Mouse (Mus musculus): ENCODE results near the gene Fut2.
A peak's percentile ranks its signal among the peaks of the same experiment; 100 is the strongest.
"Not testable (repeated sequence)": the region's sequence is repeated elsewhere in the genome, so short reads cannot be mapped to it uniquely, and the experiment has no call there.

Fut2 gene

GRCm38 (mm10) chr7:45677627-45678295 is 11.6 kb upstream of the Fut2 start:
- DNase-seq, result no peak

- DNase-seq, result no peak
These were observed 2.7 kb upstream of the Fut2 start for GRCm38 (mm10) chr7:45668921-45669320.

- DNase-seq, result no peak
These were observed 1.6 kb upstream of the Fut2 start for GRCm38 (mm10) chr7:45667761-45668160.

- no peak for DNase-seq
These were observed 673 bp downstream of the Fut2 start for GRCm38 (mm10) chr7:45665303-45666138.

- DNase-seq, result not testable (repeated sequence)
These were observed 4.5 kb downstream of the Fut2 start for GRCm38 (mm10) chr7:45661702-45662101.

GRCm38 (mm10) chr7:45660746-45661478 is 5.3 kb downstream of the Fut2 start:
- no peak for DNase-seq

GRCm38 (mm10) chr7:45654424-45655047 is 11.7 kb downstream of the Fut2 start:
- DNase-seq, result no peak

- DNase-seq, result not testable (repeated sequence)
These were observed 15.7 kb downstream of the Fut2 start for GRCm38 (mm10) chr7:45650484-45650883.

- no peak for DNase-seq
These were observed 16.8 kb downstream of the Fut2 start for GRCm38 (mm10) chr7:45649351-45649750.

- DNase-seq, result no peak
These were observed 19.5 kb downstream of the Fut2 start for GRCm38 (mm10) chr7:45646671-45647070.

GRCm38 (mm10) chr7:45645591-45645971 is 20.6 kb downstream of the Fut2 start:
- DNase-seq, result no peak

GRCm38 (mm10) chr7:45644872-45645590 is 21.2 kb downstream of the Fut2 start:
- no peak for DNase-seq

GRCm38 (mm10) chr7:45644183-45644582 is 22.0 kb downstream of the Fut2 start:
- no peak for DNase-seq

GRCm38 (mm10) chr7:45643441-45644178 is 22.6 kb downstream of the Fut2 start:
- DNase-seq, result peak; percentile 91 to 93

- no peak for DNase-seq
These were observed 23.5 kb downstream of the Fut2 start for GRCm38 (mm10) chr7:45642503-45643255.

GRCm38 (mm10) chr7:45642083-45642482 is 24.1 kb downstream of the Fut2 start:
- no peak for DNase-seq

GRCm38 (mm10) chr7:45641391-45642040 is 24.7 kb downstream of the Fut2 start:
- peak; percentile 39 to 55 for DNase-seq

- DNase-seq, result peak; percentile 48 to 56
These were observed 25.8 kb downstream of the Fut2 start for GRCm38 (mm10) chr7:45640191-45640957.

- DNase-seq, result no peak
These were observed 26.6 kb downstream of the Fut2 start, which contains the start of gene Mamstr for GRCm38 (mm10) chr7:45639561-45640027. Gene Mamstr (plus strand): TSS chr7:45639977.
